Mouse (Mus musculus) G1E (cell line): ENCODE measurements around the gene Galnt6.

ENCODE experiments used
- CTCF ChIP-seq: IDR thresholded peaks from 2 replicates; pipeline ENCODE4 v1.5.1; 2012; ENCODE audit warnings: low read depth, low read length, inconsistent platforms, mixed read lengths
- GATA1 ChIP-seq: IDR thresholded peaks from 2 replicates; pipeline ENCODE4 v1.6.1; 2012; ENCODE audit warnings: borderline replicate concordance, low read length, inconsistent platforms, mixed read lengths
- POLR2AphosphoS5 ChIP-seq: IDR thresholded peaks from 2 replicates; pipeline ENCODE4 v1.6.1; 2012; ENCODE audit warnings: low read depth, low read length, inconsistent platforms; ENCODE audit not compliant: insufficient replicate concordance
- TAL1 ChIP-seq: conservative IDR thresholded peaks from 2 replicates; pipeline ENCODE4 v1.6.1; 2012; ENCODE audit warnings: low read depth, low read length, inconsistent platforms, mixed read lengths

GRCm38 (mm10) chr15:100729281-100729985, at the start of gene Galnt6:
- TF ChIP-seq CTCF (no peak), GATA1 (no peak), POLR2AphosphoS5 (no peak), TAL1 (no peak)
